Mouse (Mus musculus) neural tube, embryonic 14.5 days (tissue): ENCODE results near the gene 4930556J24Rik. TPM values are rescaled to one million over a fixed set of nuclear protein-coding genes. Genes with fewer than 3 reads are reported as not detected.
"Not testable (repeated sequence)": the region's sequence is repeated elsewhere in the genome, so short reads cannot be mapped to it uniquely, and the experiment has no call there.

ENCODE experiments used
- ATAC-seq: fragments of 200-750 bp; cut with Nextera tagmentation; 2 replicates; pipeline ENCODE4 v1.8.0; 2017; ENCODE audit warnings: low read depth, mild to moderate bottlenecking, moderate TSS enrichment, moderate library complexity
- H3K27ac ChIP-seq: fragments of 300-500 bp; sonication (generic); 2 replicates; pipeline ENCODE4 v1.5.1; 2014; ENCODE audit warnings: low read depth, mild to moderate bottlenecking, control low read depth, low read length, moderate library complexity, mixed read lengths
- H3K27me3 ChIP-seq: fragments of 300-500 bp; sonication (generic); 2 replicates; pipeline ENCODE4 v1.6.1; 2014; ENCODE audit warnings: low read length; ENCODE audit not compliant: control insufficient read depth, insufficient read depth
- H3K36me3 ChIP-seq: fragments of 300-500 bp; sonication (generic); 2 replicates; pipeline ENCODE4 v1.6.1; 2014; ENCODE audit warnings: low read length, mixed read lengths; ENCODE audit not compliant: control insufficient read depth, insufficient read depth
- H3K4me1 ChIP-seq: fragments of 300-500 bp; sonication (generic); 2 replicates; pipeline ENCODE4 v1.6.1; 2014; ENCODE audit warnings: low read length; ENCODE audit not compliant: control insufficient read depth, insufficient read depth
- H3K4me2 ChIP-seq: fragments of 300-500 bp; sonication (generic); 2 replicates; pipeline ENCODE4 v1.6.1; 2014; ENCODE audit warnings: mild to moderate bottlenecking, low read depth, low read length, control low read depth
- H3K4me3 ChIP-seq: fragments of 300-500 bp; sonication (generic); 2 replicates; pipeline ENCODE4 v1.5.1; 2014; ENCODE audit warnings: low read depth, low read length, control low read depth, mixed read lengths
- H3K9ac ChIP-seq: fragments of 300-500 bp; sonication (generic); replicated peaks from 2 replicates; pipeline ENCODE4 v1.6.1; 2014; ENCODE audit warnings: low read depth, mild to moderate bottlenecking, control low read depth, low read length, mixed read lengths
- H3K9me3 ChIP-seq: fragments of 300-500 bp; sonication (generic); 2 replicates; pipeline ENCODE4 v1.6.1; 2016; ENCODE audit warnings: low read length; ENCODE audit not compliant: control insufficient read depth
- WGBS: fragments of 180-500 bp; shearing (Covaris S2); extraction: QIAGEN DNeasy Blood & Tissue Kit; methylation state at CpG from one replicate; pipeline ENCODE4 v1.1.7; 2014; 5-methylcytosine and 5-hydroxymethylcytosine counted together
- polyA plus RNA-seq: library from polyadenylated mRNA; unstranded; fragments of >200 nt; fragmentation: Nextera tagmentation; extraction: Ambion mirVana; gene quantifications from 2 replicates; pipeline ENCODE4 v1.2.1, GENCODE M21; 2014

4930556J24Rik gene
- 0.23 TPM in 1 of 2 replicates, not detected in the other for polyA plus RNA-seq

GRCm38 (mm10) chr11:3976678-3977077, at the start of gene 4930556J24Rik:
Gene 4930556J24Rik, minus strand, starts transcription at chr11:3976778.
- H3K36me3 ChIP-seq = peaks cover 63% of the 10 kb centered on the region
- WGBS = 93% methylated on average over 6 of the region's 6 CpGs
- no peak within 1 kb of the TSS for H3K4me2 ChIP-seq
- no peak within 1 kb of the TSS for H3K9ac ChIP-seq
- no peak within 1 kb of the TSS for H3K4me3 ChIP-seq
- no peaks in the 10 kb centered on the region for H3K9me3 ChIP-seq
- no peaks in the 10 kb centered on the region for H3K4me1 ChIP-seq
- H3K27ac ChIP-seq = no peak within 1 kb of the TSS
- H3K27me3 ChIP-seq = no peaks in the 10 kb centered on the region
- ATAC-seq = no peak

DNA sequence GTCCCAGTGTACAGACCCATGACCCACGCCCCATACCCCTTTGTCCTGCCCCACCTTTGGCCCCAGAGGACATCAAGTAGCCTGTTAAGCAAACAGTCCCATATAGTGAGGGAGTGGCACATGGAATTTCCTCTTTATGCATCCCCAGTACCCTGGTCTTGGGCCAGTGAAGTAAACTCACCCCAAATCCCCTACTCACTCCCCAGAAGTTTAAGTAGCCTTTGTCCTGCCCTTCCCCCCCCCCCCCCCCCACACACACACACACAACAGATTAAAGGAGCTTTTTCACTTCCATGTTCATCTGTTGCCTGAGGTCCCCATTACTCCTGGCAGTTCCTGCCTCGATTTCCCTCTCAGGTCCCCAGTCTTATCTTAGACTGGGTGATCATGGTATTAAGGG, 46.7 kb upstream of the 4930556J24Rik start:
- H3K4me1 ChIP-seq = no peaks in the 10 kb centered on the region
- H3K36me3 ChIP-seq = no peaks in the 10 kb centered on the region
- no peak for ATAC-seq
- no peak overlapping the region for H3K4me2 ChIP-seq
- 81% methylated on average over 2 of the region's 2 CpGs for WGBS
- no peak overlapping the region for H3K4me3 ChIP-seq
- no peak overlapping the region for H3K27ac ChIP-seq
- H3K9ac ChIP-seq = no peak overlapping the region
- H3K9me3 ChIP-seq = no peaks in the 10 kb centered on the region
- no peaks in the 10 kb centered on the region for H3K27me3 ChIP-seq

GRCm38 (mm10) chr11:4022111-4022510, 45.5 kb upstream of the 4930556J24Rik start:
- not testable (repeated sequence) for H3K27ac ChIP-seq, ATAC-seq, H3K36me3 ChIP-seq, H3K9ac ChIP-seq, H3K9me3 ChIP-seq, H3K27me3 ChIP-seq, H3K4me3 ChIP-seq, H3K4me2 ChIP-seq, H3K4me1 ChIP-seq
- WGBS = 94% methylated on average over 13 of the region's 13 CpGs

- not testable (repeated sequence) for H3K27me3 ChIP-seq, H3K9me3 ChIP-seq, H3K36me3 ChIP-seq, H3K4me2 ChIP-seq, H3K4me3 ChIP-seq, ATAC-seq, H3K9ac ChIP-seq, H3K27ac ChIP-seq, H3K4me1 ChIP-seq
- WGBS = 88% methylated on average over 14 of the region's 14 CpGs
Observed at GRCm38 (mm10) chr11:4015796-4016195, 39.2 kb upstream of the 4930556J24Rik start.

- Histone ChIP-seq H3K4me2 (no peak overlapping the region), H3K9ac (no peak overlapping the region), H3K9me3 (0 out of 2 replicates have a peak, but pooled peaks cover 2% of the 10 kb centered on the region), H3K4me3 (no peak overlapping the region), H3K4me1 (no peaks in the 10 kb centered on the region), H3K36me3 (no peaks in the 10 kb centered on the region), H3K27ac (no peak overlapping the region), H3K27me3 (no peaks in the 10 kb centered on the region)
- whole genome bisulfite sequencing = 82% methylated on average over 1 of the region's 1 CpGs
- no peak for ATAC-seq
Observed at GRCm38 (mm10) chr11:4012616-4013015, 36.0 kb upstream of the 4930556J24Rik start.

GRCm38 (mm10) chr11:4006462-4006861, 29.9 kb upstream of the 4930556J24Rik start:
- ATAC-seq = no peak
- no peaks in the 10 kb centered on the region for H3K4me1 ChIP-seq
- 86% methylated on average over 3 of the region's 3 CpGs for whole genome bisulfite sequencing
- H3K27ac ChIP-seq = no peak overlapping the region
- H3K9me3 ChIP-seq = no peaks in the 10 kb centered on the region
- no peaks in the 10 kb centered on the region for H3K27me3 ChIP-seq
- H3K4me3 ChIP-seq = no peak overlapping the region
- no peak overlapping the region for H3K9ac ChIP-seq
- H3K4me2 ChIP-seq = no peak overlapping the region
- H3K36me3 ChIP-seq = no peaks in the 10 kb centered on the region

DNA sequence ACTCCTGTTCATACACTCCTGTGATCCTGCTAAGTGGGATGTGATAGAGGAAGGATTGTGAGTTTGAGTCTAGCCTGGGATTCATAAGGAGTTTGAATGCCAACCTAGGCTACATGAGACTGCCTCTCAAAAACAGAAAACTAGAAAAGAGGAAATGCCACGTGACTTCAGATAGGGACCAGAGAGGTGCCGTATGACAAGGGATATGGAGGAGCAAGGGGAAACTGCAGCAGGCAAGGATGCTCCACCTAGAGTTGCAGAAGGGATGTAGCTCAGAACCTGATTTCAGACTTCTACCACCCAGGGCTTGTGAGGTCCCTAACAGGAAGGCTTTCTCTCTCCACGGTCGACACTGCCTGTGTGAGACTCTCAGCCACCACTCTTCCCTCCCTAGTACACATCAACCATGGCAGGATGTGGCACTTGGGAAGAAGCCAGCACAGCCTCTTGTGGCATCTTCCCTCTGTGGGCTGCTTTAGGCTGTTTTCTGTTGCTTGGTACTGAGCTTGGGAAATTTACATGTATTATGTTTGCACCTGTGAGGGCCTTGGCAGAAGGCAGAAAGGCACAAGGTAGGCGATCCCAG, 28.7 kb upstream of the 4930556J24Rik start:
- WGBS = 72% methylated on average over 5 of the region's 5 CpGs
- no peaks in the 10 kb centered on the region for H3K4me1 ChIP-seq
- H3K27me3 ChIP-seq = no peaks in the 10 kb centered on the region
- no peaks in the 10 kb centered on the region for H3K36me3 ChIP-seq
- H3K9me3 ChIP-seq = no peaks in the 10 kb centered on the region
- no peak overlapping the region for H3K9ac ChIP-seq
- no peak overlapping the region for H3K4me2 ChIP-seq
- H3K4me3 ChIP-seq = no peak overlapping the region
- ATAC-seq = no peak
- H3K27ac ChIP-seq = no peak overlapping the region

GRCm38 (mm10) chr11:4001603-4002002, 25.0 kb upstream of the 4930556J24Rik start:
- WGBS = 11% methylated on average over 5 of the region's 5 CpGs
- Histone ChIP-seq H3K9me3 (no peaks in the 10 kb centered on the region), H3K27me3 (peaks cover 25% of the 10 kb centered on the region), H3K27ac (no peak overlapping the region), H3K9ac (no peak overlapping the region), H3K4me3 (no peak overlapping the region), H3K36me3 (no peaks in the 10 kb centered on the region), H3K4me2 (no peak overlapping the region), H3K4me1 (no peaks in the 10 kb centered on the region)
- ATAC-seq = no peak

DNA sequence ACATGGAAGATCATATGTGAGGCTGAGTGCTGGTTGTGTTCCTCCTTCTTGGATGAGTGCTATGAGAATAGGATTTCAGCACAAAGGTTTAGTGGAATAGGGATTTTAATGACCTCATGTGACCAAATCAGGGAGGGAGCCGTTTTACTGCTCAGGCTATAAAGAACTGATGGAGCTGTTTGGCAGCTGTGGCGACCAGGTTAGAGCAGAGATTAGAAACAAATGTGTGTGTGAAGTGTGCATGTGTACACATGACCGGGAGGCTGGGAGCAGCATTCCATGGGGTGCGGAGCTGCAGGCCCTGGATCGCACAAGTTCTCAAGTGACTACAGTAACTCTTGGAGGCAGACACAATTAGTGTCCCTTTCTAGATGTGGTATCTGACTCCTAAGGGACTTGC, 23.0 kb upstream of the 4930556J24Rik start:
- Histone ChIP-seq H3K9ac (no peak overlapping the region), H3K27me3 (peaks cover 25% of the 10 kb centered on the region), H3K4me3 (no peak overlapping the region), H3K36me3 (no peaks in the 10 kb centered on the region), H3K4me2 (no peak overlapping the region), H3K4me1 (no peaks in the 10 kb centered on the region), H3K9me3 (no peaks in the 10 kb centered on the region), H3K27ac (no peak overlapping the region)
- no peak for ATAC-seq
- 48% methylated on average over 5 of the region's 5 CpGs for WGBS
